Mouse (Mus musculus) C2C12 (cell line): ENCODE results near the gene Fmnl3.

Experiments used
- CEBPB ChIP-seq: IDR thresholded peaks from one replicate; pipeline ENCODE4 v1.6.1; 2011; ENCODE audit warnings: low read depth, mild to moderate bottlenecking, control low read depth, moderate library complexity
- CTCF ChIP-seq: IDR thresholded peaks from one replicate; pipeline ENCODE4 v1.5.1; 2011; ENCODE audit not compliant: control insufficient read depth, insufficient read depth, insufficient read length
- MYOD1 ChIP-seq: IDR thresholded peaks from one replicate; pipeline ENCODE4 v1.6.1; 2011; ENCODE audit warnings: low read depth; ENCODE audit not compliant: control insufficient read depth, insufficient read length

GRCm38 (mm10) chr15:99382893-99383292 is 12.6 kb upstream of the Fmnl3 start:
- no peak for TF ChIP-seq CTCF
- peak; percentile 44 for TF ChIP-seq CEBPB
- TF ChIP-seq MYOD1: no peak
